Mouse (Mus musculus): ENCODE data around the gene Ahcyl2. TPM values are rescaled to one million over a fixed set of nuclear protein-coding genes. Genes with fewer than 3 reads are reported as not detected.

Ahcyl2 gene
- total and polyA plus RNA-seq, 2 experiments from 2014 or later = 16.0 to 66.7 TPM

- no peak for DNase-seq (ENCODE audit: low spot score)
- Histone ChIP-seq H3K27ac (ENCODE audit: low read depth, low read length) (no peak overlapping the region), H3K36me3 (ENCODE audit: insufficient read depth, low read length) (no peaks in the 10 kb centered on the region), H3K4me1 (ENCODE audit: insufficient read depth, low read length) (no peaks in the 10 kb centered on the region), H3K27me3 (ENCODE audit: insufficient read depth, low read length) (no peaks in the 10 kb centered on the region), H3K4me2 (ENCODE audit: low read depth, low read length, poor library complexity, severe bottlenecking) (no peak overlapping the region), H3K9ac (replicated peaks; ENCODE audit: low read length, poor library complexity, severe bottlenecking) (no peak overlapping the region), H3K9me3 (ENCODE audit: low read length) (no peaks in the 10 kb centered on the region), H3K4me3 (ENCODE audit: low read depth, low read length) (no peak overlapping the region)
- no peak for ATAC-seq (ENCODE audit: low FRiP score)
- WGBS = 97% methylated on average over 2 of the region's 2 CpGs
- no peak for TF ChIP-seq CTCF (IDR thresholded peaks at IDR 0.05)
Observed at GRCm38 (mm10) chr6:29841461-29841860, 73.7 kb downstream of the Ahcyl2 start.

DNA sequence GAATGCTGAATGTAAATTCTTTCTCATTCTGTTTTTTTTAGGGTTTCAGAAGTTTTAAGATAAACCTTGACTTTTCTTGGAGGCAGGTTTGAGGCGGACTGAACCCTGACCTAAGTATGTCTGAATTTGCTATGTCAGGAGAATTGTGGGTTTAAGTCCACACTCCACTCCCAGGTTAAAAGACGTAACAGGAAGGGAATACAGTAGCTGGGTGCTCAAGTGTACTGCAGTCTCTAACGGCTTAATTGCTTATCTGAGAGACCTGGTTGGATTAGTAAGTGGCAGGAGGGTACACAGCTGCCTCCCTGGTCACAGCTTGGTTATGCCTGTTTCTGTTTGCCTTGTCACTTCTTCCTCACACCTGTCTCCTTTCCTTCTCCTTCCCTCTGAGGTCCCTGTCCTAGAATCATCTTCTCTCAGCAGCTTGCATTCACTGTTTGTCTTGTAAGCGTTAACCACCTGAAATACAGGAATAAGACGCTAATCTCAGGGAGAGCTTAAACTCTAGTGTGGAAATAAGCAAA lies 79.9 kb downstream of the Ahcyl2 start:
- Histone ChIP-seq H3K27ac (ENCODE audit: low read depth, low read length) (no peak overlapping the region), H3K4me2 (ENCODE audit: low read depth, low read length, poor library complexity, severe bottlenecking) (no peak overlapping the region), H3K9ac (replicated peaks; ENCODE audit: low read length, poor library complexity, severe bottlenecking) (no peak overlapping the region), H3K9me3 (ENCODE audit: low read length) (no peaks in the 10 kb centered on the region), H3K4me1 (ENCODE audit: insufficient read depth, low read length) (no peaks in the 10 kb centered on the region), H3K4me3 (ENCODE audit: low read depth, low read length) (no peak overlapping the region), H3K36me3 (ENCODE audit: insufficient read depth, low read length) (no peaks in the 10 kb centered on the region), H3K27me3 (ENCODE audit: insufficient read depth, low read length) (no peaks in the 10 kb centered on the region)
- TF ChIP-seq CTCF (IDR thresholded peaks at IDR 0.05) = no peak
- 85% methylated on average over 5 of the region's 5 CpGs for WGBS
- ATAC-seq (ENCODE audit: low FRiP score) (no peak), DNase-seq (ENCODE audit: low spot score) (no peak)

DNA sequence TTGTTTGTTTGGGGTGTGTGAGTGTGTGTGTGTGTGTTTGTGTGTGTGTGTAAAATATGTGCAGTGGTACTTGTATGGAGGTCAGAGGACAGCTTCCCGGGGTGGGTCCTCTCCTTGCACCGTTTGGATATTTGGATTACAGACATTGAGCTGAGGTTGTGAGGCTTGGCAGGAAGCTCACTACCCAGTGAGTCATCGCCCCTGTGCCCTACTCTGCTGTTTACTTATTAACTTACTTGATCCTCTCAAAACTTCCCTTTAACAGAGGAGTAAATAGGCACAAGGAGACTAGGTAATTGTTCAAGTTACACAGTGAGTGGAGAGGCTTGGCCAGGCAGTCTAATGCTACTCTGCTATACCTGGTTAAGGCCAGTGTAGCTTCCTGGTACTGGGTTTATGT lies 81.0 kb downstream of the Ahcyl2 start:
- H3K9ac ChIP-seq (replicated peaks; ENCODE audit: low read length, poor library complexity, severe bottlenecking) = no peak overlapping the region
- no peak overlapping the region for H3K4me3 ChIP-seq (ENCODE audit: low read depth, low read length)
- no peaks in the 10 kb centered on the region for H3K9me3 ChIP-seq (ENCODE audit: low read length)
- H3K36me3 ChIP-seq (ENCODE audit: insufficient read depth, low read length) = no peaks in the 10 kb centered on the region
- no peak overlapping the region for H3K27ac ChIP-seq (ENCODE audit: low read depth, low read length)
- no peaks in the 10 kb centered on the region for H3K27me3 ChIP-seq (ENCODE audit: insufficient read depth, low read length)
- DNase-seq (ENCODE audit: low spot score) = no peak
- no peaks in the 10 kb centered on the region for H3K4me1 ChIP-seq (ENCODE audit: insufficient read depth, low read length)
- 71% methylated on average over 3 of the region's 3 CpGs for WGBS
- no peak for TF ChIP-seq CTCF (IDR thresholded peaks at IDR 0.05)
- ATAC-seq (ENCODE audit: low FRiP score) = no peak
- H3K4me2 ChIP-seq (ENCODE audit: low read depth, low read length, poor library complexity, severe bottlenecking) = no peak overlapping the region

- no peaks in the 10 kb centered on the region for H3K27me3 ChIP-seq (ENCODE audit: insufficient read depth, low read length)
- no peak overlapping the region for H3K4me3 ChIP-seq (ENCODE audit: low read depth, low read length)
- DNase-seq (ENCODE audit: low spot score) (no peak), ATAC-seq (ENCODE audit: low FRiP score) (no peak)
- H3K9me3 ChIP-seq (ENCODE audit: low read length) = no peaks in the 10 kb centered on the region
- no peaks in the 10 kb centered on the region for H3K4me1 ChIP-seq (ENCODE audit: insufficient read depth, low read length)
- WGBS = 91% methylated on average over 1 of the region's 1 CpGs
- H3K36me3 ChIP-seq (ENCODE audit: insufficient read depth, low read length) = no peaks in the 10 kb centered on the region
- no peak for TF ChIP-seq CTCF (IDR thresholded peaks at IDR 0.05)
- H3K27ac ChIP-seq (ENCODE audit: low read depth, low read length) = no peak overlapping the region
- no peak overlapping the region for H3K4me2 ChIP-seq (ENCODE audit: low read depth, low read length, poor library complexity, severe bottlenecking)
- no peak overlapping the region for H3K9ac ChIP-seq (replicated peaks; ENCODE audit: low read length, poor library complexity, severe bottlenecking)
Observed at GRCm38 (mm10) chr6:29850096-29850495, 82.3 kb downstream of the Ahcyl2 start.

- H3K27ac ChIP-seq (ENCODE audit: low read depth, low read length) = no peak overlapping the region
- H3K36me3 ChIP-seq (ENCODE audit: insufficient read depth, low read length) = no peaks in the 10 kb centered on the region
- no peaks in the 10 kb centered on the region for H3K4me1 ChIP-seq (ENCODE audit: insufficient read depth, low read length)
- 86% methylated on average over 2 of the region's 2 CpGs for WGBS
- H3K9me3 ChIP-seq (ENCODE audit: low read length) = no peaks in the 10 kb centered on the region
- H3K9ac ChIP-seq (replicated peaks; ENCODE audit: low read length, poor library complexity, severe bottlenecking) = no peak overlapping the region
- no peak for ATAC-seq (ENCODE audit: low FRiP score)
- no peak overlapping the region for H3K4me2 ChIP-seq (ENCODE audit: low read depth, low read length, poor library complexity, severe bottlenecking)
- no peak for DNase-seq (ENCODE audit: low spot score)
- TF ChIP-seq CTCF (IDR thresholded peaks at IDR 0.05) = no peak
- no peak overlapping the region for H3K4me3 ChIP-seq (ENCODE audit: low read depth, low read length)
- H3K27me3 ChIP-seq (ENCODE audit: insufficient read depth, low read length) = no peaks in the 10 kb centered on the region
Observed at GRCm38 (mm10) chr6:29850747-29851146, 82.9 kb downstream of the Ahcyl2 start.

GRCm38 (mm10) chr6:29851873-29852272 lies 84.1 kb downstream of the Ahcyl2 start:
- Histone ChIP-seq H3K4me2 (ENCODE audit: low read depth, low read length, poor library complexity, severe bottlenecking) (no peak overlapping the region), H3K36me3 (ENCODE audit: insufficient read depth, low read length) (no peaks in the 10 kb centered on the region), H3K27me3 (ENCODE audit: insufficient read depth, low read length) (no peaks in the 10 kb centered on the region), H3K27ac (ENCODE audit: low read depth, low read length) (no peak overlapping the region), H3K9me3 (ENCODE audit: low read length) (no peaks in the 10 kb centered on the region), H3K9ac (replicated peaks; ENCODE audit: low read length, poor library complexity, severe bottlenecking) (no peak overlapping the region), H3K4me3 (ENCODE audit: low read depth, low read length) (no peak overlapping the region), H3K4me1 (ENCODE audit: insufficient read depth, low read length) (no peaks in the 10 kb centered on the region)
- ATAC-seq (ENCODE audit: low FRiP score) = no peak
- no peak for TF ChIP-seq CTCF (IDR thresholded peaks at IDR 0.05)
- no peak for DNase-seq (ENCODE audit: low spot score)
- 82% methylated on average over 3 of the region's 3 CpGs for WGBS
